Mouse (Mus musculus) liver, adult 2 months (tissue): ENCODE data around the gene Dram1. TPM values are rescaled to one million over a fixed set of nuclear protein-coding genes. Genes with fewer than 3 reads are reported as not detected.

ENCODE experiments used
- DNase-seq: peaks from one replicate; pipeline ENCODE4 v3.0.0-alpha.2; 2011; ENCODE audit warnings: low read depth, low spot score; ENCODE audit errors: extremely low read depth
- H3K27ac ChIP-seq: fragments of 200-500 bp; replicated peaks from 2 replicates; pipeline ENCODE4 v1.5.1; 2012; ENCODE audit warnings: low read depth, mild to moderate bottlenecking, control low read depth, inconsistent platforms, low read length; ENCODE audit not compliant: insufficient read depth
- H3K27me3 ChIP-seq: fragments of 200-500 bp; 2 replicates; pipeline ENCODE4 v1.6.1; 2012; ENCODE audit warnings: mild to moderate bottlenecking, moderate library complexity, low read length, inconsistent platforms; ENCODE audit not compliant: control insufficient read depth, insufficient read depth
- H3K36me3 ChIP-seq: fragments of 200-500 bp; 2 replicates; pipeline ENCODE4 v1.6.1; 2012; ENCODE audit warnings: low read length, inconsistent platforms; ENCODE audit not compliant: control insufficient read depth, insufficient read depth
- H3K4me1 ChIP-seq: fragments of 200-500 bp; 2 replicates; pipeline ENCODE4 v1.6.1; 2011; ENCODE audit warnings: low read length; ENCODE audit not compliant: control insufficient read depth, insufficient read depth
- H3K4me3 ChIP-seq: fragments of 200-500 bp; 2 replicates; pipeline ENCODE4 v1.5.1; 2011; ENCODE audit warnings: low read depth, mild to moderate bottlenecking, control low read depth, low read length, moderate library complexity; ENCODE audit not compliant: insufficient read depth
- H3K79me2 ChIP-seq: fragments of 200-500 bp; 2 replicates; pipeline ENCODE4 v1.6.1; 2012; ENCODE audit warnings: inconsistent platforms, mild to moderate bottlenecking, low read length, moderate library complexity; ENCODE audit not compliant: control insufficient read depth, insufficient read depth
- H3K9ac ChIP-seq: fragments of 200-500 bp; 2 replicates; pipeline ENCODE4 v1.6.1; 2012; ENCODE audit warnings: low read depth, mild to moderate bottlenecking, control low read depth, inconsistent platforms, low read length
- CTCF ChIP-seq: fragments of 200-500 bp; IDR thresholded peaks from 2 replicates; pipeline ENCODE4 v1.5.1; 2011; ENCODE audit warnings: low read depth, low read length, control low read depth
- POLR2A ChIP-seq: fragments of 200-500 bp; IDR thresholded peaks from 2 replicates; pipeline ENCODE4 v1.6.1; 2011; ENCODE audit warnings: low read length, control low read depth; ENCODE audit not compliant: insufficient read depth; ENCODE audit errors: extremely low read depth
- WGBS: fragments of 180-500 bp; shearing (Covaris S2); methylation state at CpG from one replicate; pipeline ENCODE4 v1.1.7; 2018; 5-methylcytosine and 5-hydroxymethylcytosine counted together
- polyA plus RNA-seq: library from polyadenylated mRNA; depleted of rRNA; stranded (reverse); fragments of >200 nt; gene quantifications from 2 replicates; pipeline ENCODE4 v1.2.3, GENCODE M21; 2012
- total RNA-seq: library from RNA; depleted of rRNA; stranded (reverse); fragments of >200 nt; gene quantifications from 2 replicates; pipeline ENCODE4 v1.2.3, GENCODE M21; 2014

The Dram1 gene
- total and polyA plus RNA-seq, 2 experiments = 0.46 to 0.60 TPM

DNA sequence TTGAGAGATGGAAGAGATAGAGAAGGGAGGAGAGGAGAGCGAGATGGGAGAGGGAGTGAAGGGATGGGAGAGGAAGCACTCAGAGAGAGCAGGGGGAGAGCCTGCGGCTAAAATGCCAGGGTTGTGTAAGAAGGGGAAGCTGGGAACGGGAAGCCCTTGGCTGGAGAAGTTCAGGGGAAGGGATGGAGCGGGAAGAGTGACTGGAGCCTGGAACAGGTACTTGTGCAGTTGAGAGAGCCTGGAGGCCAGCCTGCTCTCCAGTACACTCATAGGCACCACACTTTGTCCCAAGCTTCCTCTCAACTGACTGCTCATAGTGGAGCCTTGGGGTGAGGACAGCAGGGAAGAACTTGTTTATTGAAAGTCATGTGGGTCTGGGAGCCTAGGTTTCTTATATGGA lies 4.6 kb upstream of the Dram1 start:
- peaks cover 14% of the 10 kb centered on the region; the same call in 1 of the 2 replicates for H3K79me2 ChIP-seq
- H3K4me1 ChIP-seq = 0 out of 2 replicates have a peak, but pooled peaks cover 2% of the 10 kb centered on the region
- no peak overlapping the region for H3K9ac ChIP-seq
- H3K4me3 ChIP-seq = no peak overlapping the region
- H3K27ac ChIP-seq = no peak overlapping the region
- 82% methylated on average over 4 of the region's 4 CpGs for WGBS
- no peaks in the 10 kb centered on the region for H3K27me3 ChIP-seq
- TF ChIP-seq CTCF (no peak), POLR2A (no peak)
- H3K36me3 ChIP-seq = no peaks in the 10 kb centered on the region
- no peak for DNase-seq

DNA sequence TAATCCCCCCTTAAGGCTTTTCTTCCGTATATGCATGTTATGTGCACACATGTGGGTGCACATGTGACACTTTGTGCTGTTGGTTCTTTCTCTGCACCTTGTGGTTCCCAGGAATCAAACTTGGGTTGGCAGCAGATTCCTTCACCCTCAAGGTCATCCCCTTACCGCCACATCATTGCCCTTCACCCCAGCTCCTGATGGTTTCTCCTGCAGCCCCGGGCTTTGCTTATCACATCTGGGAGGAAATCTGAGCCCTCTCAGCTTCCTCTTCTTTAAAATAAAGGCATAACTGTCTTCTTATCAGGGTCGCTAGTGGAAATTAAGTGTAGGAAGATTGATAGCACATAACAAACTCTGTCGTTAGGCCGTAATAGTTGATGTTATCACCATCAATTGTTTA lies 3.1 kb upstream of the Dram1 start:
- DNase-seq = no peak
- H3K4me1 ChIP-seq = 0 out of 2 replicates have a peak, but pooled peaks cover 2% of the 10 kb centered on the region
- 67% methylated on average over 6 of the region's 6 CpGs for WGBS

DNA sequence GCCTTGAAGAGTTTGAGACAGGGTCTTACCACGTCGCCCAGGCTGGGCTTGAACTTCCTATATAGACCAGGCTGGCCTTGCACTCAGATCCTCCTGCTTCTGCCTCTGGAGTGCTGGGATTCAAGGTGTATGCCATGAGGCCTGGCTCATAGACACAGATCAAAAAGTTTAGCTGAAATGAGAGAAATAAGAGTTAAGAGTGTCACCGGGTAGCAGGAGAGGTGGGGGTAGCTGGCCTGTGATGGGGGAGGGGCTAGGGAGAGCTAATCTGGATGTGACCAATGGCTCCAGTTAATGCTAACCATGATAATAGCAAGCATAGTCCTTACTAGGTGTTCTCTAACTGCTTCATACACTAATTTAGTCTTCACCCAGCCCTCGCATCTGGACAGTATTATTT lies 2.4 kb upstream of the Dram1 start:
- H3K27ac ChIP-seq = no peak overlapping the region
- no peak for DNase-seq
- H3K27me3 ChIP-seq = no peaks in the 10 kb centered on the region
- peaks cover 12% of the 10 kb centered on the region; the same call in 1 of the 2 replicates for H3K79me2 ChIP-seq
- H3K36me3 ChIP-seq = no peaks in the 10 kb centered on the region
- WGBS = 93% methylated on average over 4 of the region's 4 CpGs
- no peak overlapping the region for H3K9ac ChIP-seq
- H3K4me1 ChIP-seq = 0 out of 2 replicates have a peak, but pooled peaks cover 2% of the 10 kb centered on the region
- H3K4me3 ChIP-seq = no peak overlapping the region
- no peak for TF ChIP-seq POLR2A

More for the DNA sequence above, 3.1 kb upstream of the Dram1 start:
- Histone ChIP-seq H3K9ac (no peak overlapping the region), H3K79me2 (peaks cover 14% of the 10 kb centered on the region; the same call in 1 of the 2 replicates), H3K27ac (no peak overlapping the region), H3K4me3 (no peak overlapping the region), H3K36me3 (no peaks in the 10 kb centered on the region), H3K27me3 (no peaks in the 10 kb centered on the region)
- TF ChIP-seq CTCF (no peak), POLR2A (no peak)

DNA sequence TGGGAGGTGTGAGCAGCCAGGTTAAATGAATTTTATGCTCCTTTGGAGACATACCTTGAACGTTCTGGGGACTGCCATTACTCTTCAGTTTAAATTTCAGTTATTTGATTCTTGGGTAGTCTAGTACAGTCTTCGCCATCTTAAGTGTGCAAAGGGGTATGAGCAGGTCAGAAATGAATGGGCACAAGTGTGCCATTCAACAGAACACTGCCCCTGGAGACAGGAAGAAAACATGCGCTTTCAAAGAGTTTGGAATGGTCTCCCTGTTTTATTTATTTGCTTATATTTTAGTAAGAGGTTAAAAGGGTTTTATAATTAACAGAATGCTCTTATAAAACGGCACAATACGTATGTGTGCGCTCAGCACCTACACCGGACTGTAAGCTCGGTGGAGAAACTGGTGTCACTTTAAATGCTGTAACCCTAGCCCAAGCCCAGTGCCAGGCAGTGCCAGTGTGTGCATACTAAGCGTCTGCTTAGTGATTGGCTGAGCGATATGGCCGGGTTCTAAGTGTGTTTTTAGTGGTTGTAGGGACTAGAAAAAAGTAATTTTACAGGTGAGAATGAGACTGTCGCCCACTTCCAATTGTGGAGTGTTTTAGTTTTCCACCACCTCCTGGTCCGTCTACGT lies 1.7 kb upstream of the Dram1 start:
- Histone ChIP-seq H3K36me3 (no peaks in the 10 kb centered on the region), H3K79me2 (peaks cover 7% of the 10 kb centered on the region; the same call in 1 of the 2 replicates), H3K9ac (no peak overlapping the region), H3K4me3 (no peak overlapping the region), H3K27ac (no peak overlapping the region), H3K27me3 (no peaks in the 10 kb centered on the region), H3K4me1 (0 out of 2 replicates have a peak, but pooled peaks cover under 1% of the 10 kb centered on the region)
- DNase-seq = no peak
- WGBS = 78% methylated on average over 14 of the region's 14 CpGs
- TF ChIP-seq POLR2A = no peak
- no peak for TF ChIP-seq CTCF

DNA sequence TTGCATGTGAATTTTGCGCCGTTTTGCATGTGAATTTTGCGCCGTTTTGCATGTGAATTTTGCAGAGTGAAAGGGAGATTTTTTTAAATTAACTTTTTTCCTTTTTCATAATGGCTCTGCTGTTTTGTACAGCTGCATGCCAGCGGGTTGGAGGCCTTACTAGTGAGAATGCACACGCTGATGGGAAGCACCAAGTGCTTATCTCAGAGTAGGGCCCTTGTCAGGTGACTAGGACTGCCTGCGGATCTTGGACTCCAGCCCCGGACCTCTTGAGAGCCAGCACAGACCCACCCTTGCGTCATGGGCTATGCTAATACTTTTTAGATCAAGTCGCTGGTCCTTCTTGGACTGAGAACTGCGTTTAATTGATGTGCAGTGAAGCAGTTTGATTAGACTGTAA lies 1.1 kb upstream of the Dram1 start:
- Histone ChIP-seq H3K9ac (no peak overlapping the region; the same call in 1 of the 2 replicates), H3K4me3 (peak overlapping the region; percentile 5; the same call in 1 of the 2 replicates), H3K36me3 (no peaks in the 10 kb centered on the region), H3K4me1 (no peaks in the 10 kb centered on the region), H3K27ac (no peak overlapping the region), H3K27me3 (no peaks in the 10 kb centered on the region), H3K79me2 (peaks cover 7% of the 10 kb centered on the region; the same call in 1 of the 2 replicates)
- TF ChIP-seq CTCF = no peak
- TF ChIP-seq POLR2A = no peak
- peak; percentile 30 for DNase-seq
- WGBS = 12% methylated on average over 11 of the region's 11 CpGs

DNA sequence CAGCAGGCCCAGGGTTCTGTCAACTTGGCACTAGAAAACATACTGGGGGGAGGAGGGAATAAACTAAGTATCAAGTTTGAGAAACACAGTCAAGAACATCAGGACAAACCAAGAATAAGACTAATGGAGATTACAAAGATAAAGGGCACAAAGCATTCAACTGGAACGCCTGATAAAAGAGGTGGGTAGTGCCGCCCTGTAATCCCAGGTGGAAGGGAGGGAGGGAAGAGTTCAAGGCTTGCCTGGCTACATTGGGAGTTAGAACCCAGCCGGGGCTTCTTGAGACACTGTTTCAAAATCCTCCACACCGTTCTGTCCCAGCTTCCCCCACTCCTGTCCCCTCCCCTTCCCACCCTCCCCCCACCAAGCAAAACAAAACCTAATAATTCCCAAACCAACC lies 1.2 kb downstream of the Dram1 start:
- H3K4me1 ChIP-seq = no peaks in the 10 kb centered on the region
- 82% methylated on average over 4 of the region's 4 CpGs for WGBS
- H3K4me3 ChIP-seq = no peak overlapping the region
- no peaks in the 10 kb centered on the region for H3K36me3 ChIP-seq
- TF ChIP-seq POLR2A (no peak), CTCF (no peak)
- peaks cover 7% of the 10 kb centered on the region; the same call in 1 of the 2 replicates for H3K79me2 ChIP-seq
- no peak overlapping the region for H3K27ac ChIP-seq
- DNase-seq = no peak
- no peaks in the 10 kb centered on the region for H3K27me3 ChIP-seq
- H3K9ac ChIP-seq = no peak overlapping the region
